Mouse (Mus musculus) gonadal fat pad, adult 2 months (tissue): ENCODE data around the gene Rfx3. TPM values are rescaled to one million over a fixed set of nuclear protein-coding genes. Genes with fewer than 3 reads are reported as not detected.
A peak's percentile ranks its signal among the peaks of the same experiment; 100 is the strongest.

Source experiments
- DNase-seq: peaks from one replicate; pipeline ENCODE4 v3.0.0-alpha.2; 2012; ENCODE audit warnings: low read depth
- polyA plus RNA-seq: library from polyadenylated mRNA; depleted of rRNA; stranded (reverse); fragments of >200 nt; gene quantifications from 2 replicates; pipeline ENCODE4 v1.2.3, GENCODE M21; 2012

The Rfx3 gene
- polyA plus RNA-seq, 1 experiment, result 1.2 TPM

GRCm38 (mm10) chr19:27905976-27906375, 105.0 kb downstream of the Rfx3 start:
- no peak for DNase-seq

DNA sequence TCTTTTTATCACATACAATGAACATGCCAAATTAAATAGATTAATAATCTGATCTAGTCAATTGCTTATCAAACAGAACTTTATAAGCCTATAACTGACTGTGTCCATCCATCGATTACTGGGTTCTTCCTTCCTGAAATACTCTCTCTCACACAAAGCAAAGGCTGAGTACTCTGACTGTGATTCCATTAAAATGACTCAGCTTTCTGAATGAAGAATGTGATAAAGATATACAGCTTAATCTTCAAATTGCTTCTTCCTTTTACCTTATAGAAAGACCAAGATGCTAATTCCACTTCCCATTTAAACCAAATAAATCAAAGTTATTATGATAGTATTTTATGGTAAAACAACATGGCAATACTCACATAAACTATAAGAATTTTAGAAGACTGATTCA, 105.8 kb downstream of the Rfx3 start:
- DNase-seq, result no peak

DNA sequence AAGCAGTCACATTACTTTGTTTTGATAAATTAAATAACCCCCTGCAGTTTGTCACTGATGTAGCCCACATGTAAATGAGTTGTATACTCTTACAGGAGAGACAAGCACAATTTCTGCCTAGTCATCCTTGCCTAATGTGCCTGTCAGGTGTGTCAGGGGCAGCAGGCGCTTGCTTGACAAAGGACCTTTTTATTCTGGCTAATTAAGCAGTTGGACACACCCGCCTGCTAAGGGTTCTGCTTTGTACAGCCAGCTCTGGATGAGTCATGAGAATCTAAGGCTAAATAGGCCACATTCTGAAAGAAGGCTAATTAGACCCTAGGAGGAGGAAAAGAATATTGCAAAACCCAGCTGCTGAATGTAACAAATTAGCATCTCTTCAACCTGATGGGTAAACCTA, 106.3 kb downstream of the Rfx3 start:
- no peak for DNase-seq

- no peak for DNase-seq
Observed at GRCm38 (mm10) chr19:27904209-27904608, 106.8 kb downstream of the Rfx3 start.

DNA sequence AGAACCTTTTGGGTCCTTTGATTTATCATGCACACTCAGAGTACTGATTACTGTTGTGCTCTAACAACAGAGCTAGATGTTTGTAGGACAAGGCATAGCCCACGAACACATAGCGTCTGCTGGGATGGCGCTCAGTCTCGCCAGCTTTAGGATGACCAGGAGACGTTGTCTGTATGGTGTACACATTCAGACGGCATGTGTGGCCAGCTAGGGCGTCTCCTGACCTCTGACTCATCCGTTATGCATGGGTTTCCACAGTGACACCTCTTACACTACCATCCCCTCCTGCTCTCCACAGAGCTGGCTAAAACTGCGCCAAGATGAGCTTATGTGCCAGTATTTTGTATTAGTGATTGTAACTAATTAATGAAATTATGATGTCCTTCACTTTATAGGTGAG, 108.4 kb downstream of the Rfx3 start:
- no peak for DNase-seq

DNA sequence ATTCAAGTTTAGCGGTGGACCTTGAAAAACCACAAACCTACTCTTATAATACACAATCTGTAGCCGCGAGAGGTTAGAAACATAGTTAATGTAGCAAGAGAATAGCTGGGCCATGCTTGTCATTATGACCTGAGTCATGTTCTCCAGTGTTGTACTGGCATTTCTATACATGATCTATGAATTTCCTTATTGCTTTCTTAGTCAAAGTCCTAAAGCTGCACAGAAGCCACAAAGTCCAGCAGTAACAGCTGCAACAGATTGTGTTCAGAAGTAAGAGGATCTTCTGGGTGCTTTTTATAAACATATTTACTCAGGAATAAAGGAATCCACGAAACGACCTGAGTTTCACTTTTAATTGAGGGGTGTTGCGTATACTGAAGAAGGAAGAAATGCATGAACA, 109.3 kb downstream of the Rfx3 start:
- DNase-seq, result no peak

DNA sequence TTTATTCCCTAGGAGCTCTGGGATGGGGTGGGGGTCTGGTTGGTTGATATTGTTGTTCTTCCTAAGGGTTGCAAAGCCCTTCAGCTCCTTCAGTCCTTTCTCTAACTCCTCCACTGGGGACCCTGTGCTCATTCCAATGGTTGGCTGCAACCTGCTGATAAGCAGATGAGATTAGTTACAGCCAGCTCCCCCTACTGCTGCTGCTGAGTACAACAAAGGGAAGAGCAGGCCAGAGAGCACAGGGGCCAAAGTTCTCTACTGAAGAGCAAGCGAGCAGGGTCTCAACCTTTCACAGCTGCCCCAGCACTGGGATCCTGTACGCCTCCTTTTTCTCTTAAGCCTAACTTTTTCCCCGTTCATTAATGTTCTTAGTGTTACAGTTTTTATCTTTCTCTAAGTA, 126.4 kb downstream of the Rfx3 start:
- no peak for DNase-seq

DNA sequence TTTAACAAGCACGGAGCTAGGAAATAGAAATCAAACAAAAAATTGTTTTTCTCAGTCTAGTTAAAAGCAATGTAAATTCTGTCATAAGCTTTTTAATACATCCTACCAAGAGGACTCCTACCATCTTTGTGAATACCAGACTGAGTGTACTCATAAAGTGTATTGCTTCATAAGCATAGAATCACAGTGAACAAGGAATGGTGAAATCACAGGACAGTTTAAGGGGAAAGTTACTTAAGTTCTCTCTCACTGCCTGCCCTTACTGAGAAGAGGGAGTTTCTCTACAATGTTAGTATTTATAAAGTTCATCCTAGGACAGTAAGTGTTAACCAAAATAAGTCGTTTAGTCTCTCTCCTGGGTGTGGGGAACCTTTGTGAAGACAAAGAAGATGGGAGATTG, 133.5 kb downstream of the Rfx3 start:
- no peak for DNase-seq

GRCm38 (mm10) chr19:27870794-27871193, 140.2 kb downstream of the Rfx3 start:
- DNase-seq, result no peak

- no peak for DNase-seq
Observed at GRCm38 (mm10) chr19:27859641-27860040, 151.3 kb downstream of the Rfx3 start.

- DNase-seq, result no peak
Observed at GRCm38 (mm10) chr19:27848946-27849345, 162.0 kb downstream of the Rfx3 start.

DNA sequence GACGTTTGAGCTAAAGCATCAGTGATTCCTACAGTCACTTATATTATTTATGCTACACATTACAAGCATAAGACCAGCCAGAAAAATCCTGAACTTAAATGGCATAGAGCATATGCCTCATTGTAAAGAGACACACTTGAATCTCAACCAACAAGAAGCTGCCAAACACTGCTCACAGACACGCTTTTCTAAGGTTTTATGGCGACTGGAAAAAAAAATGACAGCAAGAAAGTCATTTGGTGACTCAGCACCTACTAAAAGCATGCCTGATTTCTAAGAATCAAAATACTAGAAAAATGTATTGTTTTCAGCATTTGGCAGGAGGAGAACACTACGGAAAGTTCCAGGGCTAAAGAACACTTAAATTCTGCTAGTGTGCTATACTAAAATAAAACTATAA, 163.9 kb downstream of the Rfx3 start:
- no peak for DNase-seq

DNA sequence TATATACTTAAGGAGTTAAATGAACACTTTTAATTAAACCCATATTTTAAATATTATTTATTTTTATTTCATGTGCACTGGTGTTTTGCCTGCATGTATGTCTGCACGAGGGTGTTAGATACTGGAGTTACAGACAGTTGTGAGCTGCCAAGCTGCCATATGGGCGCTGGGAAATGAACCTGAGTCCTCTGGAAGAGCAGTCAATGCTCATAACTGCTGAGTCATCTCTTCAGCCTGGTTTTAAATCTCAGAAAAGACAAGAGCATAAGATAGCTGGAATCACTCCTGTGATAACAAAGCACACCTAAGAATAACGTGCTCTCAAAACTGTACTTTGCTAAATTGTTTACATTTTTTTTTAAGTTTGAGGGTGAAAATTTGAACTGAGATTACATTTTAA, 172.3 kb downstream of the Rfx3 start:
- no peak for DNase-seq

GRCm38 (mm10) chr19:27838041-27838440, 172.9 kb downstream of the Rfx3 start:
- DNase-seq, result no peak

DNA sequence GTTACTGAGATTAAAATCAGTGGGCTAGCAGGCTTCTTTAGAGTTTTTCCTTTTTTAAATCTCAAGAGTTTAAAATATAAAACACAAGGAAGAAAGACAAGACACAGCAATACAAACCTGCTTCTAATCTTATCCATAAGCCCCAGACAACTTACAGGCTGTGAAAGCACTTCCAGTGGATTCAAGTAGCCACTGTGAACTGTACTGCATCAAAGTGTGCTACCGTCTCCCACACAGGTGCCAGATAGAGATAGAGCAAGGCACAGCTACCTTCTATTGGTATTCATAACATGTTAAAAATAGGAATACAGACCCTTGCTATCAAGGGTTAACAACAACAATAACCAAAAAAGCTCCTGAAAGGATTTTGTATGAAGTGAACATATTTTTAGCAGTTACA, 178.5 kb downstream of the Rfx3 start:
- DNase-seq, result no peak

DNA sequence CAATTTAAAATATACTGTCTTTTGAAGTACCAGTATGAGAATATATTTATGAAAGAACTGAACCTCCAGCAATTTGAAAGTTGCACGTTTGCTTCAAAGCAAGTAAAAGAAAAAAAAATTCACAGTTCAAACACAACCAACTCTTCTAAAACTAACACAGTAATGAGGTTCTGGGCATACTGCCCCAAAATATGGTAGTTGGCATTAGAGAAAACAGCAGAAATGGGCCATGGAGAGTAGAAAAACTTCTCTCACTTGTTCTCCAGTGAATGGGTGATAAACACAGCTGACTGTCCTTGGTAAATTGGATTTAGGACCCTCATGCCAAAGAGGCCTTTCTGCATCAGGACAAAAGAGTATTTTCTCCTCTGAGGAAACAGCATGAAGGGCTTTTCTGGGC, 182.7 kb downstream of the Rfx3 start:
- DNase-seq, result no peak

- DNase-seq, result no peak
Observed at GRCm38 (mm10) chr19:27817661-27818060, 193.3 kb downstream of the Rfx3 start.

DNA sequence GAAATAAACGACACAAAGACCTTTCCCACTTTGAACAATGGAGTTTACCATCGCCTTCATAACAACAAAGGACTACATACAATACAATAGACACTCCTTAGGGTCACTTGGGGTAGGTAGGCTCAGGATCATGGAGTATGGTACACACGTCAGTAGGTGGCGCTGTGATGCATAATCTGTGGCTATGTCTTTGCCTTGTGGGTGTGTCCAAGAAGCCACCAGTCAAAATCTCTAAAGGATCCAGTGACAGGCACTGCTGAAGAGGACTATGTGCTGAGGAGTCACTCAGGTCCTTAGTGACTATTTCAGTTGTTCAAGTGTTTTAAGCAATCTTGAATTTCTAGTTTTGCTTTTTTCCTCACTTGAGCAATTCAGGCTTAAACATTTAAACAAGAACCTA, 230.9 kb downstream of the Rfx3 start:
- DNase-seq, result peak; percentile 10

DNA sequence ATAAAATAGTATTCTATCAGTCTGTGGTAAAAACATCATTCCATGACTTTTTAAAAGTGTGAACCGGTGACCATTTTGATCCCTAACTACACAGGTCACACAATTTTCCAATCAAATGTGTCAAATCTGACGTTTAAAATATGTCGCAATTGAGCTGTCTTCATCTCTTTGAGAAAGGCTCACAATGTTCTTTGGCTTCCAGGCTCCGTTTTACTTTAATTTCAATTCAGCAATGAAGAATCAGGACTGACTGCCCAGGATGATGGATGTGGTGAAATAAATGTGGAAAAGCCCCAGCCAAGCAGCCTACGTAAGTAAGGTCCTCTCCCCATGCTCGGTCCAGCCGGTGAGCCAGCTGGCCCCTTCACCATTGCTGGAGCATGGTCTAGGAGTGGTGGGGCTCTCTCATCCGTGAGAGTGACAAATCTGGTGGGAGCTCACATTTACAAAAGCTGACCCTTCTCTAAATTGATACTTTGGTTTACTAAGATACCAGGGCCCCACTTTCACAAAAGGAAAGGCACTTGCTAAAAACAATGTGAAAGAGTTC, 240.2 kb downstream of the Rfx3 start:
- no peak for DNase-seq

DNA sequence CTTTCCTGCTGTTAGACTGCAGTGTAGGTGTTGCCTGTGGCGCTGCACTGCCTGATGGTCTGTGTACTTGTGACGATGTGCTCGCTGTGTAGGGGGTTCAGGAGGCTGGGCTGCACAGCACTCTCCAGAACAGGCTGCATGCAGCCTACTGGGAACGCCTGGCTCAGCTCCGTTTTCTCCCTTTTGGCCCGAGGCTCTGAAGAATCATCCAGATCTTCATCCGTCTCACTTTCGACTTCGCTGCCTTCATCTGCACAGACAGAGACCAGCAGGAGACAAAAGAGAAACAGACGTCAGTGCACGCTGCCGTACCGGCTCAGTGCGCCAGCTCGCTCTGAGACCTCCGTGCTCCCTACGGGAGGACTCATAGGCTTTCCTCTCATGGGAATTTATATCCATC, 242.5 kb downstream of the Rfx3 start:
- no peak for DNase-seq

- DNase-seq, result no peak
Observed at GRCm38 (mm10) chr19:27760309-27760708, 250.7 kb downstream of the Rfx3 start.

- DNase-seq, result no peak
Observed at GRCm38 (mm10) chr19:27759347-27759746, 251.6 kb downstream of the Rfx3 start.

- no peak for DNase-seq
Observed at GRCm38 (mm10) chr19:27747301-27747700, 263.7 kb downstream of the Rfx3 start.

DNA sequence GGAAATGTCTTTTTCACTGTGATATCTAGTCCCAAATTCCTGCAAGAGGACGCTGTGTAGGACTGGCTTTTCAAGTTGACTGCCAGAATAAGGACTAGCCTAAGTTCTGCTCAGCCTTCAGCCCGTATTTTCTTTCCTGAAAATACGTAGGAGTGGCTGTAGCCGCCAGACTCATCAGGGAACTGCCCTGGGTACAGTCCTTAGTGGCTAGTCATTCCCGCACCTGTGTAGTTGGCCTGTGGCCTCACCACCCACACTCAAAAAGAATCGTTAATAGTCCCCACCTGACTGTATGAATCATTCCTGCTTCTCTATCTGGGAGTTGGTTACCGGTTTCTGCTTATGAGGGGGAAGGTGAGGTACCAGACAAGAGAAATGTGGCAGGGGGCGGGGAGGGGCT, 272.1 kb downstream of the Rfx3 start:
- peak; percentile 14 for DNase-seq

- no peak for DNase-seq
Observed at GRCm38 (mm10) chr19:27736571-27736970, 274.4 kb downstream of the Rfx3 start.
